Mouse (Mus musculus) natural killer cell, adult 2 months (primary cell): ENCODE results near the gene Efna5.

Experiments
- DNase-seq, 2 experiments: peaks; one replicate each; pipeline ENCODE4 v3.0.0; 2022; ENCODE audit warnings: low spot score in 2 of 2

Gene Efna5

GRCm38 (mm10) chr17:62748803-62749619 is 132.1 kb downstream of the Efna5 start:
- DNase-seq, result no peak

GRCm38 (mm10) chr17:62747381-62747780 is 133.7 kb downstream of the Efna5 start:
- no peak for DNase-seq

GRCm38 (mm10) chr17:62746827-62747226 is 134.3 kb downstream of the Efna5 start:
- no peak for DNase-seq

GRCm38 (mm10) chr17:62745286-62745685 is 135.8 kb downstream of the Efna5 start:
- no peak for DNase-seq

GRCm38 (mm10) chr17:62744239-62744638 is 136.9 kb downstream of the Efna5 start:
- no peak for DNase-seq

GRCm38 (mm10) chr17:62741702-62742101 is 139.4 kb downstream of the Efna5 start:
- DNase-seq, result no peak

- DNase-seq, result no peak
Observed at GRCm38 (mm10) chr17:62741020-62741419, 140.1 kb downstream of the Efna5 start.

- no peak for DNase-seq
Observed at GRCm38 (mm10) chr17:62739993-62740392, 141.1 kb downstream of the Efna5 start.

- DNase-seq, result no peak
Observed at GRCm38 (mm10) chr17:62737404-62737803, 143.7 kb downstream of the Efna5 start.

- DNase-seq, result no peak
Observed at GRCm38 (mm10) chr17:62735943-62736342, 145.2 kb downstream of the Efna5 start.

GRCm38 (mm10) chr17:62734901-62735300 is 146.2 kb downstream of the Efna5 start:
- DNase-seq, result no peak

- no peak for DNase-seq
Observed at GRCm38 (mm10) chr17:62734067-62734466, 147.1 kb downstream of the Efna5 start.

- DNase-seq, result no peak
Observed at GRCm38 (mm10) chr17:62729754-62730470, 151.2 kb downstream of the Efna5 start.

- DNase-seq, result no peak
Observed at GRCm38 (mm10) chr17:62728142-62728917, 152.8 kb downstream of the Efna5 start.

- no peak for DNase-seq
Observed at GRCm38 (mm10) chr17:62726102-62726501, 155.0 kb downstream of the Efna5 start.

GRCm38 (mm10) chr17:62722962-62723361 is 158.2 kb downstream of the Efna5 start:
- DNase-seq, result no peak

GRCm38 (mm10) chr17:62721595-62721994 is 159.5 kb downstream of the Efna5 start:
- no peak for DNase-seq

- DNase-seq, result no peak
Observed at GRCm38 (mm10) chr17:62720740-62721450, 160.2 kb downstream of the Efna5 start.

GRCm38 (mm10) chr17:62717426-62718131 is 163.5 kb downstream of the Efna5 start:
- DNase-seq, result no peak

GRCm38 (mm10) chr17:62713455-62713854 is 167.7 kb downstream of the Efna5 start:
- DNase-seq, result no peak

GRCm38 (mm10) chr17:62706418-62706817 is 174.7 kb downstream of the Efna5 start:
- DNase-seq, result no peak
